Mouse (Mus musculus): ENCODE measurements around the gene Pnpla5. TPM values are rescaled to one million over a fixed set of nuclear protein-coding genes. Genes with fewer than 3 reads are reported as not detected.

Pnpla5 gene
- polyA plus RNA-seq, 1 experiment from 2014 or later, result not detected

DNA sequence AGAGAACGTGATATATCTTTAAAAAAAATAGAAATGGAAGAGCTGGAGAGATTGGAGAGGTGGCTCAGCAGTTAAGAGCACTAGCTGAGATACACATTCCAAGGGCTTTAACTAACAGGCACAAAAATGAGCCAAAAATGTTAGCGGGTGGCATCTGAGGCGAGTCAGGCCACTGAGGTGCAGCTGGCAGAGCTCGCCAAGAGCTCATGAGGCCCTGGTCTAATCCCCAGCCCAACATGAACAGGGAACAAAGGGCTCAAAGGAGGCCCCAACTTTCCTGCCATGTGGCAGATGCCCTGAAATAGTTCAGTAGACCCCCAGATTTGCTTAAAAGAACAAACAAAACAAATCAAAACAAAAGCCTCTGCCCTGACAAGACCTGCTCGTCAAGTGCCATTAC, 18.0 kb upstream of the Pnpla5 start:
- 40% methylated on average over 5 of the region's 5 CpGs for WGBS
- H3K27me3 ChIP-seq (replicated peaks; ENCODE audit: control insufficient read depth, insufficient read depth, low read length), result no peaks in the 10 kb centered on the region
- no peak overlapping the region for H3K4me3 ChIP-seq (ENCODE audit: low read depth, low read length)
- no peak overlapping the region for H3K27ac ChIP-seq (ENCODE audit: low read depth, low read length)
- no peaks in the 10 kb centered on the region for H3K36me3 ChIP-seq (ENCODE audit: control insufficient read depth, insufficient read depth, low read length)
- ATAC-seq (no peak), DNase-seq (ENCODE audit: low spot score) (peak; percentile 26)
- no peak overlapping the region for H3K4me2 ChIP-seq (ENCODE audit: low read length)
- H3K9me3 ChIP-seq (replicated peaks; ENCODE audit: control insufficient read depth, low read length), result no peaks in the 10 kb centered on the region
- H3K4me1 ChIP-seq (ENCODE audit: control insufficient read depth, insufficient read depth, low read length), result peaks cover 8% of the 10 kb centered on the region
- H3K9ac ChIP-seq (ENCODE audit: low read length), result no peak overlapping the region

DNA sequence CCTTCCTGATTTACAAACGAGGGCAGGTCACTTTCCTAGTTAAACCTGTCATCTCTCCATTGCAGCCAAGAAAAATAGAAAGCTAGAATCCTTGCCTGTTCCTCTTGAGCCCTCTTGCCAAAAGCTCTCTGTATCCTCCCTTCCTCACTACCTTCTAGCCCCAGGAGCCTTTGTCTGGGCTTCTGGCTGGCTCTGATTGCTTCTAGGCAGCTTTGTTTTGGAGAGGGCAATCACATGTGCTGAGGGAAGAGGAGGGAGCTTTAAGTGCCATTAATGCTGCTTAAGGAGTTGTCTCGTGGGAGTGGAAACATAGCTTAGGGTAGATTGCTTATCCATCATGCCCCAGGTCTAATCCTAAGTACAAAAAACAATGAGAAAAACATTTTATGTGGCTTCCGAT, 17.1 kb upstream of the Pnpla5 start:
- H3K4me2 ChIP-seq (ENCODE audit: low read length), result no peak overlapping the region
- H3K4me3 ChIP-seq (ENCODE audit: low read depth, low read length), result no peak overlapping the region
- H3K9ac ChIP-seq (ENCODE audit: low read length), result no peak overlapping the region
- no peak overlapping the region for H3K27ac ChIP-seq (ENCODE audit: low read depth, low read length)
- ATAC-seq, result no peak
- DNase-seq (ENCODE audit: low spot score), result no peak
- WGBS, result 41% methylated on average over 3 of the region's 3 CpGs
- no peaks in the 10 kb centered on the region for H3K27me3 ChIP-seq (replicated peaks; ENCODE audit: control insufficient read depth, insufficient read depth, low read length)
- H3K4me1 ChIP-seq (ENCODE audit: control insufficient read depth, insufficient read depth, low read length), result peaks cover 8% of the 10 kb centered on the region
- no peaks in the 10 kb centered on the region for H3K9me3 ChIP-seq (replicated peaks; ENCODE audit: control insufficient read depth, low read length)
- H3K36me3 ChIP-seq (ENCODE audit: control insufficient read depth, insufficient read depth, low read length), result no peaks in the 10 kb centered on the region

DNA sequence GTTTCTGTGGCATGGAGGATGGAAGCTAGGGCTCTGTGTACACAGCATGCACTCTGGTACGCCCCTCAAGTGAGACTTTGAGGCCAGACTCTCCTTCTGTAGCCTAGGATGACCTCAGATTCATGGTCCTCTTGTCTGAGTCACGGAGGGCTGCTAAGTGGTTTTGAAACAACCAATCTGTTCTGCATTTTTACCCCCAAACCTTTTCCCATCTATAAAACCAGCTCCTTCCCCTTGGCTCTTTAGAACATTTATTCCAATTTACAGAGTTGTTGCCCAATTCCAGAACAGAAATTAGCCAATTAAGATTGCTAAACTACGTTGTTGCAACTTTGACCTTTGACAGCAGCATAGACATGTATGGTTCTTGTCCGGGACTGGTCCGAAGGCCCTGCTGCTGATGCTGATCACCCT, 16.6 kb upstream of the Pnpla5 start:
- no peaks in the 10 kb centered on the region for H3K27me3 ChIP-seq (replicated peaks; ENCODE audit: control insufficient read depth, insufficient read depth, low read length)
- no peak overlapping the region for H3K4me2 ChIP-seq (ENCODE audit: low read length)
- peaks cover 8% of the 10 kb centered on the region for H3K4me1 ChIP-seq (ENCODE audit: control insufficient read depth, insufficient read depth, low read length)
- H3K9me3 ChIP-seq (replicated peaks; ENCODE audit: control insufficient read depth, low read length), result no peaks in the 10 kb centered on the region
- H3K27ac ChIP-seq (ENCODE audit: low read depth, low read length), result no peak overlapping the region
- 88% methylated on average over 5 of the region's 5 CpGs for WGBS
- no peak overlapping the region for H3K9ac ChIP-seq (ENCODE audit: low read length)
- DNase-seq (ENCODE audit: low spot score) (no peak), ATAC-seq (no peak)
- no peak overlapping the region for H3K4me3 ChIP-seq (ENCODE audit: low read depth, low read length)
- no peaks in the 10 kb centered on the region for H3K36me3 ChIP-seq (ENCODE audit: control insufficient read depth, insufficient read depth, low read length)

DNA sequence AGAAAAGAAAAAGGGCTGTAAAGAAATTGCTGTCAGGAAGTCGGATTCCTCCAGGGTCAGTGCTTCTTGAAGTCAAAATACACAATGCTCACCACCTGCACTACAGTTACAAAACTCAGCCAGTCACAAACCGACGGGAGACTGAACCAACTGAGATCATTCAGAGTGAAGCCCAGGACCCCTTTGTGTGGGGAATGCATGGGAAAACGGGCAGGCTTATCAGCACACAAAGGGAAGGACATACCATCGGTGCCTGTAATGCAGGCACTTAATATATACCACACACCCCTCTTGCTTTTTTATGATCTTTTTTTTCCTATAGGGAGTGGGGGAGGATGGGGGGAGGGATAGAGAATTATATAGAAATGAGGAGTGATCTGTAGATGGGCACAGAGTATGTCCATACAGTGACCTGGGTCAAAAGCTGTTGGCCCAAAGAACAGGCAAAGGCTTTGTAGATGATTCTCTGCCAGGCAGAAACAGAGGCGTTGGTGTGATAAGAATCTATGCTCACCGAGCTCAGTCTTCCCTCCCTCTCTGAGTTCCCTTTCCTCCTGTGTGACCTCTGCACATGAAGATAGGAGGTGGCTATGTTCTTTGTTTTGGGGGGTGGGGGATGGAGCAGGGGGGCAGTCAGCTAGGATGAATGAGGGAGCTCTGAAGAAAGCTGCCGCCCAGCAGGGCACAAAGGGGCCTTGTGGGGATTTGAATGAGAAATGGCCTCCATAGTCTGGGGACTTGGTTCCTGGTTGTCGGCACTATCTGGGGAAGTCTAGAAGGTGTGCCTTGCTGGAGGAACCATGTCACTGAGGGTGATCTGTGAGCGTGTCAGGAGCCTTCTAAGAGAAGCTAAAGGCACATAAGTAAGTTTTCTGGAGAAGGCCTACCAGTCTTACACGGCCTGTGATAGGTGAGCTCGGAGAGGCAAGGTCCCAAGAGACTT, 13.8 kb upstream of the Pnpla5 start:
- DNase-seq (ENCODE audit: low spot score) (no peak), ATAC-seq (no peak)
- H3K4me3 ChIP-seq (ENCODE audit: low read depth, low read length), result no peak overlapping the region
- H3K27ac ChIP-seq (ENCODE audit: low read depth, low read length), result no peak overlapping the region
- no peaks in the 10 kb centered on the region for H3K27me3 ChIP-seq (replicated peaks; ENCODE audit: control insufficient read depth, insufficient read depth, low read length)
- no peaks in the 10 kb centered on the region for H3K9me3 ChIP-seq (replicated peaks; ENCODE audit: control insufficient read depth, low read length)
- H3K9ac ChIP-seq (ENCODE audit: low read length), result no peak overlapping the region
- no peak overlapping the region for H3K4me2 ChIP-seq (ENCODE audit: low read length)
- peaks cover 8% of the 10 kb centered on the region for H3K4me1 ChIP-seq (ENCODE audit: control insufficient read depth, insufficient read depth, low read length)
- no peaks in the 10 kb centered on the region for H3K36me3 ChIP-seq (ENCODE audit: control insufficient read depth, insufficient read depth, low read length)
- WGBS, result 17% methylated on average over 12 of the region's 12 CpGs

DNA sequence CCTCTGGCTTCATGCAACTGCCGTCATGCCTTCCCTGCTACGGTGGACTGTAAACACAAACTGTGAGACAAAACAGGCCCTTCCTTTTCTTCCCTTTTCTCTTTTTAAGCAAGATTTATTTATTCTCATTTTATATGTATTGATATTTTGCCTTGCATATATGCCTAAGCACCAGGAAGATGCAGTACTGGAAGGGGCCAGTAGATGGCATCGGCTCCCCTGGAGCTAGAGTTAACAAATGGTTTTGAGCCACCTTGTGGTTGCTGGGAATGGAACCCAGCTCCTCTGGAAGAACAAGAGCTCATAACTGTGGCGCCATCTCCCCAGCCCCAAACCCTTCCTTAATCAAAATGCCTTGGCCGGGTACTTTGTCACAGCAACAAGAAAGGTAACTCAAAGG, 12.5 kb upstream of the Pnpla5 start:
- no peak overlapping the region for H3K4me3 ChIP-seq (ENCODE audit: low read depth, low read length)
- no peak overlapping the region for H3K4me2 ChIP-seq (ENCODE audit: low read length)
- no peak overlapping the region for H3K27ac ChIP-seq (ENCODE audit: low read depth, low read length)
- no peaks in the 10 kb centered on the region for H3K27me3 ChIP-seq (replicated peaks; ENCODE audit: control insufficient read depth, insufficient read depth, low read length)
- no peaks in the 10 kb centered on the region for H3K36me3 ChIP-seq (ENCODE audit: control insufficient read depth, insufficient read depth, low read length)
- DNase-seq (ENCODE audit: low spot score) (peak; percentile 36), ATAC-seq (no peak)
- H3K9me3 ChIP-seq (replicated peaks; ENCODE audit: control insufficient read depth, low read length), result no peaks in the 10 kb centered on the region
- H3K9ac ChIP-seq (ENCODE audit: low read length), result no peak overlapping the region
- 92% methylated on average over 5 of the region's 5 CpGs for WGBS
- H3K4me1 ChIP-seq (ENCODE audit: control insufficient read depth, insufficient read depth, low read length), result 0 out of 2 replicates have a peak, but pooled peaks cover under 1% of the 10 kb centered on the region

DNA sequence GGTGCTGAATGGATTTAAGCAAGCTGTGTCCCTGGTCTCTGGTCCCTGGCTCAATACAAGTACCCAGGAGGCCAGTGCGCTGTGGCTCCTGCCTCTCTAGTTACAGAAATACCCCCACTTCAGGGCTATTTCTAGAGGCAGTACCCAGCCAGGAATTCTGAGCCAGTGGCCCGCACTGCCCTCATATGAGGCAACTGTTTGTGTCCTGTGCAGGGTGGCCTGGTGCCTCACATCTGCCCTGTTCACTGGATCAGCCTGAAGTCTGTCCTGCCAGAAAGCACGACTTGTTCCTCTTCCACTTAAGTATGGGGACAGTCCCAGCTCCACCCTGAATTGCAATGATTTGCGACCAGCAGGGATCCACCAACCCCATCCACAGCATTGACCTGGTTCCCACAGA, 10.5 kb upstream of the Pnpla5 start:
- Histone ChIP-seq H3K27ac (ENCODE audit: low read depth, low read length) (no peak overlapping the region), H3K4me1 (ENCODE audit: control insufficient read depth, insufficient read depth, low read length) (no peaks in the 10 kb centered on the region), H3K9me3 (replicated peaks; ENCODE audit: control insufficient read depth, low read length) (no peaks in the 10 kb centered on the region), H3K4me2 (ENCODE audit: low read length) (no peak overlapping the region), H3K4me3 (ENCODE audit: low read depth, low read length) (no peak overlapping the region), H3K36me3 (ENCODE audit: control insufficient read depth, insufficient read depth, low read length) (no peaks in the 10 kb centered on the region), H3K27me3 (replicated peaks; ENCODE audit: control insufficient read depth, insufficient read depth, low read length) (no peaks in the 10 kb centered on the region), H3K9ac (ENCODE audit: low read length) (no peak overlapping the region)
- ATAC-seq (no peak), DNase-seq (ENCODE audit: low spot score) (no peak)
- 71% methylated on average over 4 of the region's 4 CpGs for WGBS

DNA sequence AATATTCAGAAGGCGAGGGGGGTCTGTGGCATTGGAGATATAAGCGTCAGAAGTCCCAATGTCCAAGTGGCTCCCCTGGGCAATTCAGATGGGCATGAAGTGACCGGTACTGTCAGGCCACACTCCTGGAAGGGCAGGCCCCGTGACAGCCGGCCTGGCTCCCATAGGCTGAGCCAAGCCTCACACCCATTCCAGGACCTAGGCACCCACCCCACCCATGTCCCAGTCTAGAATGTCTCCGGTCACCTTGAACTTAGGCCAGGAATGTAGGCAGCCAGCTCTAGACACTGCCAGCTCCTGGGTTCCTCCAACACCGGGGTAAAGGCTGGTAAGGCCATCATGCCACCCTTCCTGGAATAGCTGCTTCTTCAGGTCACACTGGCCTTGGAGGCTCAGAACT, 9.0 kb upstream of the Pnpla5 start:
- Histone ChIP-seq H3K4me1 (ENCODE audit: control insufficient read depth, insufficient read depth, low read length) (no peaks in the 10 kb centered on the region), H3K9me3 (replicated peaks; ENCODE audit: control insufficient read depth, low read length) (no peaks in the 10 kb centered on the region), H3K4me3 (ENCODE audit: low read depth, low read length) (no peak overlapping the region), H3K9ac (ENCODE audit: low read length) (no peak overlapping the region), H3K27me3 (replicated peaks; ENCODE audit: control insufficient read depth, insufficient read depth, low read length) (no peaks in the 10 kb centered on the region), H3K27ac (ENCODE audit: low read depth, low read length) (no peak overlapping the region), H3K36me3 (ENCODE audit: control insufficient read depth, insufficient read depth, low read length) (no peaks in the 10 kb centered on the region), H3K4me2 (ENCODE audit: low read length) (no peak overlapping the region)
- no peak for DNase-seq (ENCODE audit: low spot score)
- WGBS, result 94% methylated on average over 7 of the region's 7 CpGs
- no peak for ATAC-seq

DNA sequence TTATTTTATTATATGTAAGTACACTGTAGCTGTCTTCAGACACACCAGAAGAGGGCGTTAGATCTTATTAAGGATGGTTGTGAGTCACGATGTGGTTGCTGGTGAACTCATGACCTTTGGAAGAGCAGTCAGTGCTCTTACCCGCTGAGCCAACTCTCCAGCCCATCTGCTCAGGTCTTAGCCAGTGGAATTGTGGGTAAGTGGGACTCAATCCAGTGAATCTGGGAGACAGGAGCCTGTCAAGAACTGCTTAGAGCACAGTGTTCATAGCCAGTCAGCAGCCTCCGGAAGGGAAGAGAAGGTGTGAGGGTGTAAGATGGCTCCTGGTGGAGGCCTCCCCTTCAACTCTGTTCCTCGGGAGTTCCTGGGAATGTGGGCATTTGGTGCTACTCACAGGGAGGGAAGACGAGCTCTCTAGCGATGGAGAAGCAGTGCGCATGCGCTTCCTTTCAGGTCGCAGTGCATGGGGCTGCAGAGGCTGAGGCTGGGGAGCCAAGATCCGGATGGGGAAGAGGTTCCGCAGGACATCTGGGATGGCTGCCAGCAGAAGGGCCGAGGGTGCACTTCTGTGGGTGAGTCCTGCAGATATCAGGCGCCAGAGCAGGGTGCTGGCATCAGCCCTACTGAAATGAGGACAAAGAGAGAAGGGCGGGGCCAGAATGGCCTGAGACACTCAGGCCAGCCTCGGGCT, 8.3 kb upstream of the Pnpla5 start:
- peak; percentile 46 for DNase-seq (ENCODE audit: low spot score)

DNA sequence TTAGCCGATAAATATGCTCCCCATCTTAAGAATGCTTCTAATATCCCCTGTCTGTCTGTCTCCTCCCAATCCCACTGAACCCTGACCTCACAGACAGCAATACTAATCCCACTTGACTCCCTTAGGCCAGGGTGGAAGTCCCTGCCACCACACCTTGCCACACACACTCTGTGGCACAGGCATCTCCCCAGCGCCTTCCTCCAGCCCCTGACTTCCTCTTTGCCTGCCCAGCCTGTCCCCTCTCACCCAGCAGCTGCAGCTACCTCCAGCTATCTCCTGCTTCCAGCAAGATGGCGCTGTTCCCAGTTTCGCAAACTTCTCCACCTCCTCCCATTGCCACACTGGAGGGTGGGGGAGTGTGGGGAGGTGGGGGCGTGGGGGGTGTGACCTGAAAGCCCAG, 3.9 kb upstream of the Pnpla5 start:
- Histone ChIP-seq H3K4me2 (ENCODE audit: low read length) (no peak overlapping the region), H3K36me3 (ENCODE audit: control insufficient read depth, insufficient read depth, low read length) (no peaks in the 10 kb centered on the region), H3K9ac (ENCODE audit: low read length) (no peak overlapping the region), H3K9me3 (replicated peaks; ENCODE audit: control insufficient read depth, low read length) (no peaks in the 10 kb centered on the region), H3K4me1 (ENCODE audit: control insufficient read depth, insufficient read depth, low read length) (no peaks in the 10 kb centered on the region), H3K27me3 (replicated peaks; ENCODE audit: control insufficient read depth, insufficient read depth, low read length) (no peaks in the 10 kb centered on the region), H3K27ac (ENCODE audit: low read depth, low read length) (no peak overlapping the region), H3K4me3 (ENCODE audit: low read depth, low read length) (no peak overlapping the region)
- DNase-seq (ENCODE audit: low spot score) (no peak), ATAC-seq (no peak)
- WGBS, result 49% methylated on average over 5 of the region's 5 CpGs

More for the DNA sequence above, 8.3 kb upstream of the Pnpla5 start:
- Histone ChIP-seq H3K4me1 (ENCODE audit: control insufficient read depth, insufficient read depth, low read length) (no peaks in the 10 kb centered on the region), H3K27me3 (replicated peaks; ENCODE audit: control insufficient read depth, insufficient read depth, low read length) (no peaks in the 10 kb centered on the region), H3K9me3 (replicated peaks; ENCODE audit: control insufficient read depth, low read length) (no peaks in the 10 kb centered on the region), H3K9ac (ENCODE audit: low read length) (no peak overlapping the region), H3K4me2 (ENCODE audit: low read length) (no peak overlapping the region), H3K4me3 (ENCODE audit: low read depth, low read length) (no peak overlapping the region), H3K36me3 (ENCODE audit: control insufficient read depth, insufficient read depth, low read length) (no peaks in the 10 kb centered on the region), H3K27ac (ENCODE audit: low read depth, low read length) (no peak overlapping the region)
- 68% methylated on average over 16 of the region's 16 CpGs for WGBS
- no peak for ATAC-seq

Measured in forebrain, embryonic 14.5 days (tissue).